Mouse (Mus musculus) hindbrain, embryonic 11.5 days (tissue): Measurements from ENCODE around the gene Pex11a. TPM values are rescaled to one million over a fixed set of nuclear protein-coding genes. Genes with fewer than 3 reads are reported as not detected.

Source experiments
- ATAC-seq: fragments of 200-750 bp; cut with Nextera tagmentation; 2 replicates; pipeline ENCODE4 v1.8.0; 2017; ENCODE audit warnings: mild to moderate bottlenecking, moderate TSS enrichment, moderate library complexity; ENCODE audit not compliant: low FRiP score
- DNase-seq: peaks from one replicate; pipeline ENCODE4 v3.0.0-alpha.2; 2015; ENCODE audit warnings: low spot score
- H3K27ac ChIP-seq: fragments of 300-500 bp; sonication (generic); 2 replicates; pipeline ENCODE4 v1.5.1; 2014; ENCODE audit warnings: mild to moderate bottlenecking, low read depth, low read length
- H3K27me3 ChIP-seq: fragments of 300-500 bp; sonication (generic); 2 replicates; pipeline ENCODE4 v1.6.1; 2014; ENCODE audit warnings: mild to moderate bottlenecking, low read length, moderate library complexity, mixed read lengths; ENCODE audit not compliant: control insufficient read depth, insufficient read depth
- H3K36me3 ChIP-seq: fragments of 300-500 bp; sonication (generic); 2 replicates; pipeline ENCODE4 v1.6.1; 2014; ENCODE audit warnings: mild to moderate bottlenecking, low read length, moderate library complexity, mixed read lengths; ENCODE audit not compliant: control insufficient read depth, insufficient read depth
- H3K4me1 ChIP-seq: fragments of 300-500 bp; sonication (generic); replicated peaks from 2 replicates; pipeline ENCODE4 v1.6.1; 2014; ENCODE audit warnings: low read length, mixed read lengths; ENCODE audit not compliant: control insufficient read depth, insufficient read depth
- H3K4me2 ChIP-seq: fragments of 300-500 bp; sonication (generic); replicated peaks from 2 replicates; pipeline ENCODE4 v1.6.1; 2014; ENCODE audit warnings: mild to moderate bottlenecking, low read depth, low read length
- H3K4me3 ChIP-seq: fragments of 300-500 bp; sonication (generic); 2 replicates; pipeline ENCODE4 v1.5.1; 2014; ENCODE audit warnings: low read depth, low read length
- H3K9ac ChIP-seq: fragments of 300-500 bp; sonication (generic); 2 replicates; pipeline ENCODE4 v1.6.1; 2014; ENCODE audit warnings: low read depth, low read length
- H3K9me3 ChIP-seq: fragments of 300-500 bp; sonication (generic); 2 replicates; pipeline ENCODE4 v1.6.1; 2016; ENCODE audit warnings: low read length; ENCODE audit not compliant: control insufficient read depth
- WGBS: fragments of 180-500 bp; shearing (Covaris S2); extraction: QIAGEN DNeasy Blood & Tissue Kit; methylation state at CpG from one replicate; pipeline ENCODE4 v1.1.7; 2014; 5-methylcytosine and 5-hydroxymethylcytosine counted together
- polyA plus RNA-seq: library from polyadenylated mRNA; unstranded; fragments of >200 nt; fragmentation: Nextera tagmentation; extraction: Ambion mirVana; gene quantifications from 2 replicates; pipeline ENCODE4 v1.2.1, GENCODE M21; 2014

The Pex11a gene
- polyA plus RNA-seq, 1 experiment from 2014 or later, result 7.6 TPM

DNA sequence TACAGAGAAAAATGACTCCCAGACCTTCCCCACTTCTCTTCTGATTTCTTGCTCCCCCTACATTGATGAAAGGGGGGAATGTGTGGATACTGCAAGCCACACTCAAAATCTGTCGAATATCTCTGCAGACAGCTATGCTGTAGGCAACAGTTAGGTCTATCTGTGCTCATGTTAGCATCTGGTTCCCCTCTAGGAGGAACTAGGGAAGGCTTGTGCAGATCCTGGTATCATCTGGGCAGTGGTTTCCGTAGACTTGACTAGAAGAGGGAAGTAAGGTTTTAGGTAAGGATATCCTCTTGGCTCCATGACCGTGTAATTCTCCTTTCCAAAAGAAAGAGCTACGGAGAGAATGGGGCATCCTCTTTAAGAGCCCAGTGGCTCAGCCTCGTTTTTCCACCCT lies 1.7 kb upstream of the Pex11a start:
- WGBS, result 80% methylated on average over 5 of the region's 5 CpGs

GRCm38 (mm10) chr7:79744051-79744450 lies 1.1 kb upstream of the Pex11a start:
- Histone ChIP-seq H3K27me3 (no peaks in the 10 kb centered on the region), H3K9ac (no peak overlapping the region), H3K27ac (no peak overlapping the region), H3K9me3 (no peaks in the 10 kb centered on the region), H3K4me1 (no peaks in the 10 kb centered on the region), H3K4me2 (no peak overlapping the region), H3K36me3 (no peaks in the 10 kb centered on the region), H3K4me3 (no peak overlapping the region)
- no peak for DNase-seq
- no peak for ATAC-seq
- 95% methylated on average over 9 of the region's 9 CpGs for WGBS

More for the DNA sequence above, 1.7 kb upstream of the Pex11a start:
- H3K4me2 ChIP-seq, result no peak overlapping the region
- H3K36me3 ChIP-seq, result no peaks in the 10 kb centered on the region
- no peaks in the 10 kb centered on the region for H3K9me3 ChIP-seq
- ATAC-seq (no peak), DNase-seq (no peak)
- no peak overlapping the region for H3K4me3 ChIP-seq
- no peak overlapping the region for H3K9ac ChIP-seq
- no peaks in the 10 kb centered on the region for H3K4me1 ChIP-seq
- H3K27me3 ChIP-seq, result no peaks in the 10 kb centered on the region
- H3K27ac ChIP-seq, result no peak overlapping the region

DNA sequence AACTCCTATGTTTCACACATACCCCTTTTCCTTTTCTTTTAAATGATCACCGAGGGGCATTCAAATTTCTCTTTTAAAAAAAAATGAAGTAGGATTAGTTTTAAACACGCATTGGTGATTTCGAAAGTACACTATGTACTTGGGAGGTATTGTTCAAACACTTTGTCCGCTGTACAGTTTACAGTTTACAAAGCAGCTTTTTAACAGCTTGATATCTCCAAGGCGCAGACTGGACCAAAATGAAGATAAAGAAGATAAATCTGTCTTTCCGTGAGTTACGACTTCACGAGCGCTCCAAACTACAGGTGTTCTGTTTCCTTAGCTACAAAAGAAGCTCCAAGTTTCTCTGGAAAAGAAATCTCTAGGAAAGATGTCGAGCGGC lies 663 bp downstream of the Pex11a start:
- peak overlapping the region; percentile 50 for H3K4me3 ChIP-seq
- peak overlapping the region; percentile 79 for H3K4me2 ChIP-seq
- 30% methylated on average over 11 of the region's 11 CpGs for WGBS
- H3K9me3 ChIP-seq, result no peaks in the 10 kb centered on the region
- DNase-seq (no peak), ATAC-seq (no peak)
- H3K9ac ChIP-seq, result peak overlapping the region; percentile 46; the same call in 1 of the 2 replicates
- H3K27me3 ChIP-seq, result no peaks in the 10 kb centered on the region
- no peak overlapping the region for H3K27ac ChIP-seq
- H3K4me1 ChIP-seq, result no peaks in the 10 kb centered on the region
- 0 out of 2 replicates have a peak, but pooled peaks cover 3% of the 10 kb centered on the region for H3K36me3 ChIP-seq

- ATAC-seq (no peak), DNase-seq (no peak)
- no peaks in the 10 kb centered on the region for H3K4me1 ChIP-seq
- H3K27me3 ChIP-seq, result no peaks in the 10 kb centered on the region
- H3K9ac ChIP-seq, result no peak overlapping the region
- H3K4me3 ChIP-seq, result no peak overlapping the region
- no peak overlapping the region for H3K4me2 ChIP-seq
- no peaks in the 10 kb centered on the region for H3K9me3 ChIP-seq
- no peak overlapping the region for H3K27ac ChIP-seq
- H3K36me3 ChIP-seq, result 0 out of 2 replicates have a peak, but pooled peaks cover 3% of the 10 kb centered on the region
- 70% methylated on average over 4 of the region's 4 CpGs for WGBS
These were observed 2.7 kb downstream of the Pex11a start for GRCm38 (mm10) chr7:79740279-79740678.

GRCm38 (mm10) chr7:79738913-79739312 lies 4.0 kb downstream of the Pex11a start:
- Histone ChIP-seq H3K4me3 (no peak overlapping the region), H3K9ac (no peak overlapping the region)
- WGBS, result 94% methylated on average over 2 of the region's 2 CpGs

GRCm38 (mm10) chr7:79736511-79736910 lies 6.4 kb downstream of the Pex11a start:
- H3K27me3 ChIP-seq, result no peaks in the 10 kb centered on the region
- H3K4me2 ChIP-seq, result no peak overlapping the region
- H3K4me1 ChIP-seq, result no peaks in the 10 kb centered on the region
- H3K27ac ChIP-seq, result no peak overlapping the region
- H3K4me3 ChIP-seq, result no peak overlapping the region
- no peak for ATAC-seq
- 90% methylated on average over 14 of the region's 14 CpGs for WGBS
- DNase-seq, result no peak
- no peaks in the 10 kb centered on the region for H3K9me3 ChIP-seq
- H3K36me3 ChIP-seq, result 0 out of 2 replicates have a peak, but pooled peaks cover 3% of the 10 kb centered on the region
- no peak overlapping the region for H3K9ac ChIP-seq

More at GRCm38 (mm10) chr7:79738913-79739312, 4.0 kb downstream of the Pex11a start:
- no peak for ATAC-seq
- Histone ChIP-seq H3K36me3 (0 out of 2 replicates have a peak, but pooled peaks cover 3% of the 10 kb centered on the region), H3K4me1 (no peaks in the 10 kb centered on the region), H3K9me3 (no peaks in the 10 kb centered on the region), H3K27ac (no peak overlapping the region), H3K27me3 (no peaks in the 10 kb centered on the region), H3K4me2 (no peak overlapping the region)
- DNase-seq, result no peak

DNA sequence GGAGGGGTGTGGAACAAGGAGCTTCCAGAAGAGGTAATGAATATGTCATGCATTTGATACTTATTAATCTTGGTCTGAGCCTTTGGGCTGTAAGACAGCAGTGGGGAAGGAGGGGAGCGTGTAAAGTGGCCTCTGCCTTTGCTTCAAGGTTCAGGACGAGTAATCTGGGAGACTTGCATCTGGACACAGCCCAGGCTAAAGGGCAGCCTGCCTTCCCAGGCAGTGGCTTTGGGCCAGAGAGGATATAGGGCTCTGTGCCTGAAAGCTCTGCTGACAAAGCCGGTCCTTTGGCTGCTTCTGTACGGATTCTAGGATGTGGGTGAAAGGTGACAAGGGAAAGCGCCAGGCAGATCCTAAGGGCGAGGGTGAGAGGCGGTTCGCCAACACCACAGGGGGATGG lies 8.4 kb downstream of the Pex11a start:
- no peak overlapping the region for H3K27ac ChIP-seq
- H3K9ac ChIP-seq, result no peak overlapping the region
- no peaks in the 10 kb centered on the region for H3K27me3 ChIP-seq
- WGBS, result 81% methylated on average over 8 of the region's 8 CpGs
- H3K4me2 ChIP-seq, result no peak overlapping the region
- H3K9me3 ChIP-seq, result no peaks in the 10 kb centered on the region
- DNase-seq, result no peak
- H3K36me3 ChIP-seq, result 0 out of 2 replicates have a peak, but pooled peaks cover 3% of the 10 kb centered on the region
- no peaks in the 10 kb centered on the region for H3K4me1 ChIP-seq
- no peak overlapping the region for H3K4me3 ChIP-seq
- ATAC-seq, result no peak

DNA sequence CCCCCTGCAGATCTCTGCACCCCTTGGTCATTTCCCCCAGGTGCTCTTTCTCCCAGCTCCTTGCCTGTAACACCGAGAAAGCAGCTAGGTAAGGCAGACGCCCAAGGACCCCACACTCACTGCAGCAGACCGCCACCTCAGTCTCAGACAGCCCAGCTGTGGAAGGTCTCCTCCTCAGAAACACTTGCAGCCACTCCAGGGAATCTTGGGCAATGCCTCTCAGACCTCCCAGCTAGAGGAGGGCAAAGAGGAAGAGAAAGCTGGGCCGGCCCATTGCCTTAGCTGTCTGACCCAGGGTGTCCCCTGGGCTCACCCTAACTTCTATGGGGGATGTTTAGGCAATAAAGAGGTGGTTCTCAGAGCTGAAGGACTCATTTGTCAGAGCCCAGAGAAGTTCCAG lies 10.3 kb downstream of the Pex11a start, which contains the start of gene Plin1:
Gene Plin1 (minus strand): TSS at position 282 of the 400 bp plus-strand sequence.
- Histone ChIP-seq H3K27me3 (no peaks in the 10 kb centered on the region), H3K4me1 (no peaks in the 10 kb centered on the region), H3K4me3 (no peak within 1 kb of the TSS), H3K27ac (no peak within 1 kb of the TSS), H3K9ac (no peak within 1 kb of the TSS), H3K36me3 (0 out of 2 replicates have a peak, but pooled peaks cover under 1% of the 10 kb centered on the region), H3K4me2 (no peak within 1 kb of the TSS), H3K9me3 (no peaks in the 10 kb centered on the region)
- DNase-seq (no peak), ATAC-seq (no peak)
- WGBS, result 61% methylated on average over 4 of the region's 4 CpGs

GRCm38 (mm10) chr7:79731438-79731837 lies 11.5 kb downstream of the Pex11a start:
- no peaks in the 10 kb centered on the region for H3K9me3 ChIP-seq
- no peak overlapping the region for H3K27ac ChIP-seq
- no peaks in the 10 kb centered on the region for H3K27me3 ChIP-seq
- DNase-seq (no peak), ATAC-seq (no peak)
- WGBS, result 81% methylated on average over 13 of the region's 13 CpGs
- H3K36me3 ChIP-seq, result no peaks in the 10 kb centered on the region
- H3K4me1 ChIP-seq, result no peaks in the 10 kb centered on the region
- no peak overlapping the region for H3K4me3 ChIP-seq
- H3K9ac ChIP-seq, result no peak overlapping the region
- H3K4me2 ChIP-seq, result no peak overlapping the region
